ENCODE assay signal across 16 mouse cellular contexts in the genomic region with DNA sequence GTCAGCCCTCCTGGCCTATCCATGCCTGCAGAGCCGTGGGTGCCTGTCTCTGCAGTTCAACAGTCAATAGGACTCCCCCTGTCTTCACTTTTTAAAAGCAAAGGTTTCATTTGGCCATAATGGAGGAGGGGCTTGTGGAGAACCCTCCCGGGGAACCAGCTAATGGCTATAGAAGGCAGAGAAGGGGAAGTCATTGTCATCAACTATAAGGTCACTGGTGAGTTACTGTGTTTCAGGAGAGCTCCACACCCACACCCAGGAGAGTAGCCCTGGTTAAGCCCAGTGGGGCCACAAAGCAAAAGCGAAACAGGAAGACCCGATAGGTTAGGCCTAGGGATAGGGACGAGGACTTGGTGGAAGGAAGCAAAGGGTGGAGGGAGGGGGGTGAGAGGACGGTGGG.
DNase-seq lines count a peak whose midpoint lies in the region; ATAC-seq and TF ChIP-seq lines count a peak whose summit lies in the region.
"Had no signal": no experiment of that assay in that cellular context is flagged by ENCODE, and none has a peak within 500 bp of the region (broad histone marks: within the 10 kb centered on the region; RNA-seq: fewer than 3 reads in every experiment).

No protein-coding gene starts in this region.

- peak; percentile 6 for DNase-seq in CD4-positive, CD25-positive, alpha-beta regulatory T cell, adult 2 months (ENCODE audit: low read depth, low spot score)
- DNase-seq in lung, postnatal 0 days (ENCODE audit: low spot score): peak; percentile 48
- DNase-seq in lung, adult 2 months: no peak
- DNase-seq in limb, embryonic 10.5 days (ENCODE audit: low spot score): peak; percentile 33
- peak; percentile 34 to 39 for DNase-seq in monocyte, adult 2 months (ENCODE audit: low read depth in 1 of 2, low spot score in 2 of 2)
- DNase-seq in Muller cell, postnatal 12 days (ENCODE audit: inconsistent ontology term): no peak
- DNase-seq: adrenal gland, postnatal 36 days; gastrocnemius, postnatal 25 days; kidney, adult 2 months; right cerebral cortex, postnatal 4 days had no signal

- H3K4me2 ChIP-seq in lung, postnatal 0 days (replicated peaks; ENCODE audit: low read depth, low read length): no peak overlapping the region
- H3K4me2 ChIP-seq in forebrain, embryonic 13.5 days: no peak overlapping the region
- H3K4me2 ChIP-seq: midbrain, embryonic 12.5 days had no signal

- no peak overlapping the region for H3K27ac ChIP-seq in lung, postnatal 0 days (ENCODE audit: low read length)
- peak overlapping the region; percentile 64 for H3K27ac ChIP-seq in limb, embryonic 10.5 days
- no peak overlapping the region for H3K27ac ChIP-seq in forebrain, embryonic 13.5 days
- H3K27ac ChIP-seq: liver, embryonic 14.5 days; midbrain, embryonic 12.5 days had no signal

- no peak for ATAC-seq in CD4-positive, CD25-positive, alpha-beta regulatory T cell, adult 4 months
- ATAC-seq in lung, postnatal 0 days: no peak
- no peak for ATAC-seq in forebrain, embryonic 13.5 days
- ATAC-seq: hindbrain, embryonic 16.5 days had no signal

- H3K9me3 ChIP-seq in lung, postnatal 0 days (ENCODE audit: low read length): no peaks in the 10 kb centered on the region
- no peaks in the 10 kb centered on the region for H3K9me3 ChIP-seq in limb, embryonic 10.5 days (replicated peaks)
- no peaks in the 10 kb centered on the region for H3K9me3 ChIP-seq in forebrain, embryonic 13.5 days (replicated peaks)
- H3K9me3 ChIP-seq: midbrain, embryonic 12.5 days had no signal

- H3K27me3 ChIP-seq in lung, postnatal 0 days (replicated peaks; ENCODE audit: insufficient read depth, low read length): no peaks in the 10 kb centered on the region
- H3K27me3 ChIP-seq in limb, embryonic 10.5 days (ENCODE audit: low read depth, poor library complexity, severe bottlenecking): peaks cover 54% of the 10 kb centered on the region
- H3K27me3 ChIP-seq in forebrain, embryonic 13.5 days: peaks cover 11% of the 10 kb centered on the region; the same call in 1 of the 2 replicates
- H3K27me3 ChIP-seq: midbrain, embryonic 12.5 days had no signal

- no peak for TF ChIP-seq POLR2A in lung, adult 2 months (IDR thresholded peaks at IDR 0.05; ENCODE audit: borderline replicate concordance, extremely low read depth, low read depth, low read length)

- TF ChIP-seq CTCF in lung, postnatal 0 days (IDR thresholded peaks at IDR 0.05): no peak
- TF ChIP-seq CTCF in lung, adult 2 months (IDR thresholded peaks at IDR 0.05; ENCODE audit: insufficient read depth, low read length): no peak

- H3K36me3 ChIP-seq in lung, postnatal 0 days (ENCODE audit: insufficient read depth, low read length): no peaks in the 10 kb centered on the region
- H3K36me3 ChIP-seq in limb, embryonic 10.5 days: no peaks in the 10 kb centered on the region
- H3K36me3 ChIP-seq in forebrain, embryonic 13.5 days (ENCODE audit: poor library complexity, severe bottlenecking): no peaks in the 10 kb centered on the region
- H3K36me3 ChIP-seq: midbrain, embryonic 12.5 days had no signal

- peaks cover 4% of the 10 kb centered on the region; the same call in 1 of the 2 replicates for H3K4me1 ChIP-seq in lung, postnatal 0 days (ENCODE audit: insufficient read depth, low read depth, low read length)
- 0 out of 2 replicates have a peak, but pooled peaks cover 2% of the 10 kb centered on the region for H3K4me1 ChIP-seq in lung, adult 2 months (ENCODE audit: control insufficient read depth, insufficient read depth, low read length)
- peaks cover 84% of the 10 kb centered on the region for H3K4me1 ChIP-seq in limb, embryonic 10.5 days
- H3K4me1 ChIP-seq in forebrain, embryonic 13.5 days: peaks cover 17% of the 10 kb centered on the region

- no peak overlapping the region for H3K9ac ChIP-seq in lung, postnatal 0 days (replicated peaks; ENCODE audit: low read depth)
- no peak overlapping the region for H3K9ac ChIP-seq in forebrain, embryonic 13.5 days
- H3K9ac ChIP-seq: liver, embryonic 14.5 days; midbrain, embryonic 12.5 days had no signal

- H3K4me3 ChIP-seq in lung, postnatal 0 days (ENCODE audit: low read depth, low read length): no peak overlapping the region
- no peak overlapping the region for H3K4me3 ChIP-seq in lung, adult 2 months (replicated peaks; ENCODE audit: extremely low read depth, low read depth, low read length)
- peak overlapping the region; percentile 13; the same call in 1 of the 2 replicates for H3K4me3 ChIP-seq in limb, embryonic 10.5 days
- no peak overlapping the region for H3K4me3 ChIP-seq in forebrain, embryonic 13.5 days
- H3K4me3 ChIP-seq: erythroblast, embryonic 14.5 days; midbrain, embryonic 12.5 days had no signal

- no peak for TF ChIP-seq EP300 in lung, postnatal 0 days (IDR thresholded peaks at IDR 0.05)

- WGBS in lung, postnatal 0 days: 52% methylated on average over 6 of the region's 6 CpGs
- 43% methylated on average over 6 of the region's 6 CpGs for WGBS in lung, adult 2 months
- WGBS in limb, embryonic 10.5 days: 39% methylated on average over 6 of the region's 6 CpGs
- 79% methylated on average over 6 of the region's 6 CpGs for WGBS in forebrain, embryonic 13.5 days

Comparison
In these comparisons a context has a peak if more than half of its experiments do, and no peak if none do; other contexts are left out.
1. DNase-seq: peak in CD4-positive, CD25-positive, alpha-beta regulatory T cell, adult 2 months (single experiment), lung, postnatal 0 days (single experiment), limb, embryonic 10.5 days (single experiment) and monocyte, adult 2 months (2 of 2); none in lung, adult 2 months (single experiment) and Muller cell, postnatal 12 days (single experiment).